Mouse (Mus musculus) embryo, embryonic 11.5 days (tissue): ENCODE results near the gene Nkx2-5.

Source experiments
- DNase-seq: peaks from one replicate; pipeline ENCODE4 v3.0.0-alpha.2; 2012; ENCODE audit warnings: low read depth, low spot score

Gene Nkx2-5

GRCm38 (mm10) chr17:26850358-26851135 lies 5.7 kb upstream of the Nkx2-5 start:
- DNase-seq, result no peak

DNA sequence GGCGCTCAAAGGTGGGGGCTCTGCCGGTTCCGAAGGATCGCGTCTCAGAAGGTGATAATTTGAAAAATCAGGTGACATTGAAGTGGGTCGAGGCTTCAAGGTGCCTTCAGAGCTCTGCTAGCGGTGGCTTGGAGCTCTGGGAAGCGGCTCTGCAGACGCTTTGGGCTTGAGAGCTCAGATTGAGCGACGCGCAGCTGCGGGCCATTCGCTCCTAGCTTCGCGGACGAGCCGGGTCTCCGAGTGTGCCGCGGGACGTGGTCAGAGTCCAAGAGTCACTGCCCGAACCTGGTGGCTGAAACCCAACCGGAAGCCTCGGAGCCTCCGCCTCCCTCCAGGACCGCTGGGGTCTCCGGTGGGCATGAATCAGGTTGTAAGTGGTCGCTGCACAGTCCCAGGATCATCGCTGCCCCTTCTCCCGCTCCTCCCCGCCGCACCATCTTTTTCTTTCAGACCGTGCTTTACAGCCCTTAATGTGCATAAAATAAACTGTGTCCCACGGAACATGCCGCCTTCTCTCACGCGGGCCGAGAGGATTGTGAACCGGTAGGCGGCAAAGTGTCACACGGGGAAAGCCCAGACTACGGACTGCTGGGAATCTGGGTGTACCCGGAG lies 5.0 kb upstream of the Nkx2-5 start:
- no peak for DNase-seq

DNA sequence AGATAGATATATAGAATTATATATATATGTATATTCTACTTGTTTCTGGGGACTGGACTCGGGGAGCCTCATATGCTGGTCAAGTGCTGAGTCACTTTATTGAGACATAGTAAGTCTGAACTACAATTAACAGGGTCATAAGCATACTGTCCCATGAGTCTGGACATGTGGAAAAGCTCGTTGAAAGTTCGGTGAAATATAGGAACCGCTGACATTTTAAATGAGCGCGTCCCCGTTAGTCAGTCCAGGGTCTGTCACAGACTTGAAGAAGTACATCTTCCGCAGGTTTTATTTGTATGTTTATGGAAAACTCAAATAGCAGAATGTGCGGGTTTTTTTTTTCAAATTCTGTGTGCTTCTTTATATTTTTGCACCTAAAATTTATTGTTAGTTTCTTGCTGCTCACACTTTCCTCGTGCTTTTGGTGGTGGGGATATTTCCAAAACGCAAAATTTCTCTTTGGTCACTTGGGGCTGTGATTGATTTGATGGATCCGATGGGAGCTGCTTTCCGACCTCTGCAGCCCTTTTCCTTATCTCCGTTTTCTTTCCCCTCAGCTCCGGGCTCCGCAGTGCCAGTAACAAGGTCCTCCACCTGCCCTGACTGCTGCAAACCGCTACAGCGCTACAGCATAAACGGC lies 4.4 kb upstream of the Nkx2-5 start:
- DNase-seq, result no peak

DNA sequence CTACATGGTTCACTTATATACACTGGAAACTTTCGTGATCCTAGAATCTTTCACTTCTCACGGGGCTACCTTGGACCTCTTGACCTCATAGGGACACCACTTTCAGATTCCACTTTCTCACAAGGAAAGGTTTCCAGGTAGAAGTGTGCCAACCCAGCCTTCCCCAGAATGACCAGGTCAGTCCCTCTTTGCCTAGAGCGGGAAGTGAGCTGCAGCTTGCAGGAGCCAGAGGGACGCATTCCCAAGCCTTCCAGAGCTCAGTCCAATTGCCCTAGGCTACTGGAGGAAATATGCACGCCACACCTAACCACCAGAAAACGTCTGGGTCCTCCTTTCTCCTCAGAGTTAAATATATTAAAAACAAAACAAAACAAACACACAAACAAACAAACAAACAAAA lies 3.4 kb upstream of the Nkx2-5 start:
- DNase-seq, result no peak

- DNase-seq, result no peak
Measured at GRCm38 (mm10) chr17:26847801-26848200, 3.0 kb upstream of the Nkx2-5 start.

GRCm38 (mm10) chr17:26846411-26846810 lies 1.6 kb upstream of the Nkx2-5 start:
- no peak for DNase-seq

- DNase-seq, result no peak
Measured at GRCm38 (mm10) chr17:26845149-26846050, 591 bp upstream of the Nkx2-5 start.

- no peak for DNase-seq
Measured at GRCm38 (mm10) chr17:26844371-26844851, 398 bp downstream of the Nkx2-5 start.

DNA sequence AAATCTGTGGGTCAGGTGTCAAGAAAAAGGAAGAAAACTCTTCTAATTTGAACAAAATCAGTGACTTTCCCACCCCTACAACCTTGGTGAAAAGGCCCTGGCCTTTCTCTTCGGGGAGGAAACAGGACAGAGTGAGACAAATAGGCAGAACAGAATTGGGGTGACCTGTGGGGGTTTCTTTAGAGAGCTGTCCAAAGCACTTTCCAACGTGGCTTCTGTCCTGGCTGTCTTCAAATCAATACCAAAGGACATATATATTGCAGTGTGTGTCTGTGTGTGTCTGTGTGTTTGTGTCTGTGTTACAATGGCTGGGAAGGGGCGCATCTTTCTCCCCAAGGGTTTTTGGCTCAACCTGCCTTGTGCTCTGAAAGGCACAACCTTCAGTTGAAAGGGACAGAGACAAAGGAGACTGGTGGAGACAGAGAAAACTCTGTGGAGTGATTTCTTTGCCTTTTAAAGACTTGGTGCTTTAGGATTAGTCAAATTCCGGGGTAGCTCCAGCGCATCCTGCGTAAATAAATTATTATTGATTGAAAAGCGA lies 1.0 kb downstream of the Nkx2-5 start:
- DNase-seq, result no peak

GRCm38 (mm10) chr17:26843229-26843567 lies 1.6 kb downstream of the Nkx2-5 start:
- no peak for DNase-seq

GRCm38 (mm10) chr17:26842431-26843228 lies 2.2 kb downstream of the Nkx2-5 start:
- DNase-seq, result no peak

DNA sequence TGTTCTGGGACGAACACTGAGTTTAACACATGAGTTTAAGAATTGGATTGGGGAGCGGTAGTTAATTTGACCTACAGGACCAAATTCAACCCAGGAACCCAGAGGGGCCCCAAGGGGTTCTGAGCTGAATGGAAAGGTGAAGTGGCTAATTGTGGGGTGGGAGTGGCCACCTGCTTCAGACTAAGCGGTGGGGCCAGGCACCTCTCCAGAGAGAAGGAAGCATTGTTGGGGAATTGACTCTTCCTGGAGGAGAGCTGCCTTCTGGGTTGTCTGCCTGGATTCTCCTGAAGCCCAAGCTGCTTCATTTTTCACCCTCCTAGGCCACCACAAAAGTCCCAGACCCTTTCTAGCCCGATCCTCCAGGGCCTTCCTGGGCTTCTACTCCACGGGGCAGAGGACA lies 2.8 kb downstream of the Nkx2-5 start:
- DNase-seq, result no peak

GRCm38 (mm10) chr17:26840922-26841731 lies 3.7 kb downstream of the Nkx2-5 start:
- no peak for DNase-seq

DNA sequence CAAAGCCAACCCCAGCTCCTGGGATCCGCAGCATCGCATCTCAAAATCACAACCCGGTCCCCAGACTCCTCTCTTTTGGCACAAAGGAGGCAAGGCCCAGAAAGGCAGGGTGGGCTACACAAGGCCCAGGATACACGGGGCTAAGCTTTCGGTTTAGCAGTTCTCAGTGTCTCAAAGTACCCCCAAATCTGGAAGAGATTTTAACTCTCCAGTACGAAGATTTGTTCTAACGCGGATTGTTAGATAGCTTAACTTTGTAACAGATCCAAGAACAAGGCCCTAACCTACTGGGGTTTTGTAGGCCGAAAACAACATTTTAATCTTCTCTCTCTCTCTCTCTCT lies 4.4 kb downstream of the Nkx2-5 start:
- no peak for DNase-seq

DNA sequence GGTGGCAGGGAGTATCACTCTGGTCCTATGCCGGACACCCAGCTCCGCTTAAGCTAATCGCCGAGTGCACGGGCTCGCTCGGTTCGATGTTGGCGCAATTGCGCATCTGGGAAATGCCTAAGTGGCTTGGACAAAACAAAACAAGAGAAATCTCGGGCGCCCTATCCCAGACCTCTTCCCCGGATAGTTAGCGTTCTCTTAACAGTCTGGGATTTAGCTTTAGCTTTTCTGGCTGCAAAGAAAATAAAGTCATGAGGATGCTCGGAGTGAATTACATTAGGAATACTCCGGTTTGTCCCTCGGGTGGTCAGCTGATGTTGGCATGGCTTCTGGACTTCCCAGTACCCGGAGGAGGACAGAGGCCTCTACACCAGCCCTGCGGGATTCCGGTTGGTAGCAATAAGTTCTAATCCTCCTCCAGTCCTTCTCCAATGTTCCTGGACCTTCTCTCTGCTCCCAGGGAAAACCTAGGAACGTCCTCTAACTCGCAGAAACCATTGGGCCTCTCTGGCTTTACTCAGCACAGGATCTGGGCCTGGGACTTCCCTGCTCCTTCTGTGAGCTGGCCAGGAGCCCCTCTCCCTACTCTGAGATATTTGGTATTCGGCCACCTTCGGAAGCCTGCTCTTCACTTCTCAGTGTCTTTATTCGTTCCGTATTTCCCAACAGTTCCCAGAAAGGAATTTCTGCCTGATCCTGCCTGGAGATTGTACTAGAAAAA lies 4.9 kb downstream of the Nkx2-5 start:
- DNase-seq, result no peak

- no peak for DNase-seq
Measured at GRCm38 (mm10) chr17:26838911-26839717, 5.7 kb downstream of the Nkx2-5 start.

DNA sequence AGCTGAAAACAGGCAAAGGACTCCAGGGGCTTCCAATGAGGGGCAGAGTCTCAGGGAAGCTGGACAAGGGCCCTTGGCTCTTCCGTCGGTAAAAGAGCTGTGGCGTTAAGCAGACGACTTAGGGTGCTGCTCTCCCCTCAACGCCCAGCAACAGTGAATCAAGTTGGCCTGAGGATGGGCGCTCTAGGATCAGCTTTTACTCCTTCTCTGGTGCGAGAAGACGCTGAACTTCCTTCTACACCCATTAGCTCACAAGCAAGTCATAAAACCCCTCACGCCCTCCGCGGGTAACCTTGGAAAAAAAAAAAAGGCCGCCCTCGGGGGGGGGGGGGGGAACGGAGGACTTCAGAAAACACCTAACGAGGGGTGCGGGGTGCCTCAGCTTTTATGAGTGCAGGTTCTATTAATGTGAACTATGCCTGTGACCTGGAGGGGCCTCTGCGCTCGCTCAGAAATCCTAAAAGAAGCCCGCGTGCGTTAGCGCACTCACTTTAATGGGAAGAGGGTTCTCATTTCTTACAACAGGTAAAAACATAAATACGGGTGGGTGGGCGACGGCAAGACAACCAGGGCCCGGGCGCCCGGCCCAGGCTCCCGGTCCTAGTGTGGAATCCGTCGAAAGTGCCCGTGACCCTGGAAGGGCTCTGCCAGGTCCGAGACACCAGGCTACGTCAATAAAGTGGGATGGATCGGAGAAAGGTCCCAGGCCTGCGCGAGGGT lies 6.5 kb downstream of the Nkx2-5 start:
- DNase-seq, result no peak

DNA sequence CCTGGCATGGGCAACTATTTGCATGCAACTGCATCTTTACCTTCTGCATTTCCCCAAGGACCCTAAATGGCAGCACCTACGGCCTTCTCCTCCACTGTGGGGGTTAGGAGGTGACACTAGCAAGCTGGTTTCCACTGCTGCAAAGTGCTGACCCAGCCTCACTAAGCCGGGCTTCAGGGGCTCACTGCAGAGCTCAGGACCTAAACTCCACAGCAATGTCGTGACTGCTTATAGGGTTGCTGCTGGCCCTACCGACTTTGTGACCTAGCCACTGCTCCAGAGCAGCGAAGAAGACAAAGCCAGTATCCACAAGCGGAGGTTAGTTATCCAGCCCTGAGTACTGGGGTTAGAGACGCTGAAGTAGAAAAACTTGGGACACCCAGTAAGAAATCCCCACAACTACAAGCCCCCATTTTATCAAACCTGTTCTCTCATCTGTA lies 7.2 kb downstream of the Nkx2-5 start:
- DNase-seq, result no peak
